Mouse (Mus musculus): ENCODE measurements around the gene Aldh4a1. TPM values are rescaled to one million over a fixed set of nuclear protein-coding genes. Genes with fewer than 3 reads are reported as not detected.
A peak's percentile ranks its signal among the peaks of the same experiment; 100 is the strongest.

Gene Aldh4a1
- total and polyA plus RNA-seq, 2 experiments from 2014 or later, result 24.9 to 47.7 TPM

GRCm38 (mm10) chr4:139606732-139607131 is 15.9 kb upstream of the Aldh4a1 start:
- Histone ChIP-seq H3K9ac (replicated peaks; ENCODE audit: low read depth, low read length) (no peak overlapping the region), H3K4me3 (ENCODE audit: low read depth, low read length) (no peak overlapping the region), H3K4me2 (ENCODE audit: low read depth, low read length) (no peak overlapping the region), H3K27ac (ENCODE audit: low read depth) (no peak overlapping the region), H3K27me3 (ENCODE audit: control insufficient read depth, insufficient read depth, low read length) (no peaks in the 10 kb centered on the region), H3K9me3 (replicated peaks; ENCODE audit: control insufficient read depth, low read length) (no peaks in the 10 kb centered on the region), H3K4me1 (ENCODE audit: control insufficient read depth, insufficient read depth) (peaks cover 11% of the 10 kb centered on the region), H3K36me3 (replicated peaks; ENCODE audit: control insufficient read depth, insufficient read depth, low read length) (peaks cover 37% of the 10 kb centered on the region)
- TF ChIP-seq EP300 (IDR thresholded peaks at IDR 0.05; ENCODE audit: low read depth) (no peak), CTCF (IDR thresholded peaks at IDR 0.05; ENCODE audit: low read depth) (no peak)
- DNase-seq (ENCODE audit: low spot score) (no peak), ATAC-seq (ENCODE audit: insufficient read depth, low read depth) (no peak)
- 94% methylated on average over 5 of the region's 5 CpGs for WGBS

- 59% methylated on average over 4 of the region's 4 CpGs for WGBS
Measured at GRCm38 (mm10) chr4:139608975-139609374, 13.7 kb upstream of the Aldh4a1 start.

GRCm38 (mm10) chr4:139610954-139611353 is 11.7 kb upstream of the Aldh4a1 start:
- ATAC-seq (ENCODE audit: insufficient read depth, low read depth), result no peak
- 62% methylated on average over 6 of the region's 6 CpGs for WGBS
- Histone ChIP-seq H3K4me3 (ENCODE audit: low read depth, low read length) (no peak overlapping the region), H3K9me3 (replicated peaks; ENCODE audit: control insufficient read depth, low read length) (no peaks in the 10 kb centered on the region), H3K4me2 (ENCODE audit: low read depth, low read length) (no peak overlapping the region), H3K4me1 (ENCODE audit: control insufficient read depth, insufficient read depth) (no peaks in the 10 kb centered on the region), H3K36me3 (replicated peaks; ENCODE audit: control insufficient read depth, insufficient read depth, low read length) (peaks cover 59% of the 10 kb centered on the region), H3K27ac (ENCODE audit: low read depth) (peak overlapping the region; percentile 56), H3K27me3 (ENCODE audit: control insufficient read depth, insufficient read depth, low read length) (no peaks in the 10 kb centered on the region), H3K9ac (replicated peaks; ENCODE audit: low read depth, low read length) (no peak overlapping the region)
- TF ChIP-seq EP300 (IDR thresholded peaks at IDR 0.05; ENCODE audit: low read depth) (no peak), CTCF (IDR thresholded peaks at IDR 0.05; ENCODE audit: low read depth) (no peak)
- DNase-seq (ENCODE audit: low spot score), result no peak

More at GRCm38 (mm10) chr4:139608975-139609374, 13.7 kb upstream of the Aldh4a1 start:
- H3K4me1 ChIP-seq (ENCODE audit: control insufficient read depth, insufficient read depth), result no peaks in the 10 kb centered on the region
- H3K36me3 ChIP-seq (replicated peaks; ENCODE audit: control insufficient read depth, insufficient read depth, low read length), result peaks cover 51% of the 10 kb centered on the region
- DNase-seq (ENCODE audit: low spot score), result no peak
- H3K4me3 ChIP-seq (ENCODE audit: low read depth, low read length), result no peak overlapping the region
- H3K9me3 ChIP-seq (replicated peaks; ENCODE audit: control insufficient read depth, low read length), result no peaks in the 10 kb centered on the region
- H3K27ac ChIP-seq (ENCODE audit: low read depth), result no peak overlapping the region
- H3K27me3 ChIP-seq (ENCODE audit: control insufficient read depth, insufficient read depth, low read length), result no peaks in the 10 kb centered on the region
- no peak overlapping the region for H3K9ac ChIP-seq (replicated peaks; ENCODE audit: low read depth, low read length)
- no peak for TF ChIP-seq CTCF (IDR thresholded peaks at IDR 0.05; ENCODE audit: low read depth)
- no peak for TF ChIP-seq EP300 (IDR thresholded peaks at IDR 0.05; ENCODE audit: low read depth)
- H3K4me2 ChIP-seq (ENCODE audit: low read depth, low read length), result no peak overlapping the region
- ATAC-seq (ENCODE audit: insufficient read depth, low read depth), result no peak

GRCm38 (mm10) chr4:139611542-139611953 is 11.1 kb upstream of the Aldh4a1 start:
- Histone ChIP-seq H3K36me3 (replicated peaks; ENCODE audit: control insufficient read depth, insufficient read depth, low read length) (peaks cover 54% of the 10 kb centered on the region), H3K27me3 (ENCODE audit: control insufficient read depth, insufficient read depth, low read length) (no peaks in the 10 kb centered on the region), H3K27ac (ENCODE audit: low read depth) (peak overlapping the region; percentile 56), H3K9ac (replicated peaks; ENCODE audit: low read depth, low read length) (no peak overlapping the region), H3K9me3 (replicated peaks; ENCODE audit: control insufficient read depth, low read length) (no peaks in the 10 kb centered on the region), H3K4me1 (ENCODE audit: control insufficient read depth, insufficient read depth) (no peaks in the 10 kb centered on the region), H3K4me2 (ENCODE audit: low read depth, low read length) (peak overlapping the region; percentile 46), H3K4me3 (ENCODE audit: low read depth, low read length) (0 out of 2 replicates have a peak overlapping the region, but pooled peaks have one; percentile 10)
- DNase-seq (ENCODE audit: low spot score) (peak; percentile 84), ATAC-seq (ENCODE audit: insufficient read depth, low read depth) (peak; percentile 74)
- WGBS, result 3% methylated on average over 9 of the region's 10 CpGs
- peak; percentile 54; the same call in 1 of the 2 replicates for TF ChIP-seq EP300 (IDR thresholded peaks at IDR 0.05; ENCODE audit: low read depth)
- peak; percentile 98 for TF ChIP-seq CTCF (IDR thresholded peaks at IDR 0.05; ENCODE audit: low read depth)

- no peak overlapping the region for H3K9ac ChIP-seq (replicated peaks; ENCODE audit: low read depth, low read length)
- WGBS, result 91% methylated on average over 21 of the region's 21 CpGs
- H3K36me3 ChIP-seq (replicated peaks; ENCODE audit: control insufficient read depth, insufficient read depth, low read length), result peaks cover 32% of the 10 kb centered on the region
Measured at GRCm38 (mm10) chr4:139614524-139615260, 8.0 kb upstream of the Aldh4a1 start.

More at GRCm38 (mm10) chr4:139614524-139615260, 8.0 kb upstream of the Aldh4a1 start:
- no peak for ATAC-seq (ENCODE audit: insufficient read depth, low read depth)
- Histone ChIP-seq H3K27ac (ENCODE audit: low read depth) (no peak overlapping the region), H3K4me1 (ENCODE audit: control insufficient read depth, insufficient read depth) (peaks cover 4% of the 10 kb centered on the region; the same call in 1 of the 2 replicates), H3K4me2 (ENCODE audit: low read depth, low read length) (no peak overlapping the region), H3K27me3 (ENCODE audit: control insufficient read depth, insufficient read depth, low read length) (no peaks in the 10 kb centered on the region), H3K4me3 (ENCODE audit: low read depth, low read length) (no peak overlapping the region), H3K9me3 (replicated peaks; ENCODE audit: control insufficient read depth, low read length) (no peaks in the 10 kb centered on the region)
- TF ChIP-seq EP300 (IDR thresholded peaks at IDR 0.05; ENCODE audit: low read depth), result no peak
- DNase-seq (ENCODE audit: low spot score), result no peak

Data from heart, postnatal 0 days (tissue).